Mouse (Mus musculus) neural tube, embryonic 11.5 days (tissue): Measurements from ENCODE around the gene Edaradd. TPM values are rescaled to one million over a fixed set of nuclear protein-coding genes. Genes with fewer than 3 reads are reported as not detected.
A peak's percentile ranks its signal among the peaks of the same experiment; 100 is the strongest.

Source experiments
- ATAC-seq: fragments of 200-750 bp; cut with Nextera tagmentation; 2 replicates; pipeline ENCODE4 v1.8.0; 2017; ENCODE audit warnings: moderate number of reproducible peaks, mild to moderate bottlenecking, moderate TSS enrichment, moderate library complexity; ENCODE audit not compliant: insufficient read depth, low FRiP score, low TSS enrichment
- DNase-seq: peaks from one replicate; pipeline ENCODE4 v3.0.0-alpha.2; 2015; ENCODE audit warnings: low spot score
- H3K27ac ChIP-seq: fragments of 300-500 bp; sonication (generic); 2 replicates; pipeline ENCODE4 v1.5.1; 2014; ENCODE audit warnings: low read depth, mild to moderate bottlenecking, low read length
- H3K27me3 ChIP-seq: fragments of 300-500 bp; sonication (generic); 2 replicates; pipeline ENCODE4 v1.6.1; 2014; ENCODE audit warnings: mild to moderate bottlenecking, low read length, mixed read lengths; ENCODE audit not compliant: control insufficient read depth, insufficient read depth
- H3K36me3 ChIP-seq: fragments of 300-500 bp; sonication (generic); 2 replicates; pipeline ENCODE4 v1.6.1; 2014; ENCODE audit warnings: mild to moderate bottlenecking, low read length, moderate library complexity, mixed read lengths; ENCODE audit not compliant: control insufficient read depth, insufficient read depth
- H3K4me1 ChIP-seq: fragments of 300-500 bp; sonication (generic); 2 replicates; pipeline ENCODE4 v1.6.1; 2014; ENCODE audit warnings: low read length, mixed read lengths; ENCODE audit not compliant: control insufficient read depth, insufficient read depth
- H3K4me2 ChIP-seq: fragments of 300-500 bp; sonication (generic); 2 replicates; pipeline ENCODE4 v1.6.1; 2014; ENCODE audit warnings: low read depth, mild to moderate bottlenecking, moderate library complexity
- H3K4me3 ChIP-seq: fragments of 300-500 bp; sonication (generic); 2 replicates; pipeline ENCODE4 v1.5.1; 2014; ENCODE audit warnings: low read depth, low read length
- H3K9ac ChIP-seq: fragments of 300-500 bp; sonication (generic); 2 replicates; pipeline ENCODE4 v1.6.1; 2014; ENCODE audit warnings: mild to moderate bottlenecking, low read length
- H3K9me3 ChIP-seq: fragments of 300-500 bp; sonication (generic); 2 replicates; pipeline ENCODE4 v1.6.1; 2016; ENCODE audit warnings: low read length; ENCODE audit not compliant: control insufficient read depth
- WGBS: fragments of 180-500 bp; shearing (Covaris S2); extraction: QIAGEN DNeasy Blood & Tissue Kit; methylation state at CpG from one replicate; pipeline ENCODE4 v1.1.7; 2014; 5-methylcytosine and 5-hydroxymethylcytosine counted together
- polyA plus RNA-seq: library from polyadenylated mRNA; unstranded; fragments of >200 nt; fragmentation: Nextera tagmentation; extraction: Ambion mirVana; gene quantifications from 2 replicates; pipeline ENCODE4 v1.2.1, GENCODE M21; 2014

Gene Edaradd
- polyA plus RNA-seq, 1 experiment from 2014 or later, result 1.0 TPM

GRCm38 (mm10) chr13:12537971-12538370, 17.7 kb upstream of the Edaradd start:
- Histone ChIP-seq H3K9me3 (no peaks in the 10 kb centered on the region), H3K4me3 (no peak overlapping the region), H3K9ac (no peak overlapping the region), H3K4me2 (no peak overlapping the region), H3K27ac (no peak overlapping the region), H3K4me1 (no peaks in the 10 kb centered on the region), H3K27me3 (no peaks in the 10 kb centered on the region), H3K36me3 (no peaks in the 10 kb centered on the region)
- DNase-seq, result no peak
- ATAC-seq, result no peak
- WGBS, result 75% methylated on average over 6 of the region's 6 CpGs

GRCm38 (mm10) chr13:12534628-12535027, 14.4 kb upstream of the Edaradd start:
- Histone ChIP-seq H3K27me3 (no peaks in the 10 kb centered on the region), H3K9me3 (no peaks in the 10 kb centered on the region), H3K4me3 (no peak overlapping the region), H3K9ac (no peak overlapping the region), H3K4me2 (no peak overlapping the region), H3K4me1 (no peaks in the 10 kb centered on the region), H3K27ac (no peak overlapping the region), H3K36me3 (no peaks in the 10 kb centered on the region)
- WGBS, result 81% methylated on average over 3 of the region's 3 CpGs
- ATAC-seq (no peak), DNase-seq (no peak)

GRCm38 (mm10) chr13:12525678-12526077, 5.4 kb upstream of the Edaradd start:
- DNase-seq (no peak), ATAC-seq (no peak)
- Histone ChIP-seq H3K4me2 (no peak overlapping the region), H3K27ac (no peak overlapping the region), H3K9ac (no peak overlapping the region), H3K9me3 (no peaks in the 10 kb centered on the region), H3K27me3 (no peaks in the 10 kb centered on the region), H3K4me1 (no peaks in the 10 kb centered on the region), H3K4me3 (no peak overlapping the region), H3K36me3 (no peaks in the 10 kb centered on the region)
- 86% methylated on average over 4 of the region's 4 CpGs for WGBS

- no peak for DNase-seq
- ATAC-seq, result no peak
- Histone ChIP-seq H3K4me2 (no peak overlapping the region), H3K4me3 (no peak overlapping the region), H3K36me3 (no peaks in the 10 kb centered on the region), H3K4me1 (peaks cover 2% of the 10 kb centered on the region; the same call in 1 of the 2 replicates), H3K27me3 (peaks cover 6% of the 10 kb centered on the region; the same call in 1 of the 2 replicates), H3K27ac (no peak overlapping the region), H3K9ac (no peak overlapping the region), H3K9me3 (no peaks in the 10 kb centered on the region)
These were observed 2.1 kb upstream of the Edaradd start for GRCm38 (mm10) chr13:12522346-12522745.

GRCm38 (mm10) chr13:12519371-12519770, 867 bp downstream of the Edaradd start:
- H3K4me3 ChIP-seq, result peak overlapping the region; percentile 50
- DNase-seq (peak; percentile 40), ATAC-seq (no peak)
- H3K36me3 ChIP-seq, result no peaks in the 10 kb centered on the region
- H3K4me1 ChIP-seq, result peaks cover 2% of the 10 kb centered on the region; the same call in 1 of the 2 replicates
- 4% methylated on average over 18 of the region's 18 CpGs for WGBS
- H3K27ac ChIP-seq, result no peak overlapping the region
- no peaks in the 10 kb centered on the region for H3K9me3 ChIP-seq
- H3K27me3 ChIP-seq, result peaks cover 6% of the 10 kb centered on the region; the same call in 1 of the 2 replicates
- H3K4me2 ChIP-seq, result peak overlapping the region; percentile 97
- H3K9ac ChIP-seq, result peak overlapping the region; percentile 37

- H3K36me3 ChIP-seq, result no peaks in the 10 kb centered on the region
- no peak overlapping the region for H3K27ac ChIP-seq
- 80% methylated on average over 9 of the region's 9 CpGs for WGBS
- H3K4me2 ChIP-seq, result no peak overlapping the region
- H3K4me3 ChIP-seq, result no peak overlapping the region
- no peaks in the 10 kb centered on the region for H3K27me3 ChIP-seq
- no peak overlapping the region for H3K9ac ChIP-seq
- DNase-seq (no peak), ATAC-seq (no peak)
- no peaks in the 10 kb centered on the region for H3K4me1 ChIP-seq
- no peaks in the 10 kb centered on the region for H3K9me3 ChIP-seq
These were observed 8.9 kb downstream of the Edaradd start for GRCm38 (mm10) chr13:12511189-12511965.

GRCm38 (mm10) chr13:12510032-12510431, 10.2 kb downstream of the Edaradd start:
- Histone ChIP-seq H3K36me3 (no peaks in the 10 kb centered on the region), H3K27me3 (no peaks in the 10 kb centered on the region), H3K27ac (no peak overlapping the region), H3K9ac (no peak overlapping the region), H3K4me2 (no peak overlapping the region), H3K4me3 (no peak overlapping the region), H3K4me1 (no peaks in the 10 kb centered on the region), H3K9me3 (no peaks in the 10 kb centered on the region)
- ATAC-seq (no peak), DNase-seq (no peak)
- 84% methylated on average over 6 of the region's 6 CpGs for WGBS

GRCm38 (mm10) chr13:12507426-12507825, 12.8 kb downstream of the Edaradd start:
- no peaks in the 10 kb centered on the region for H3K36me3 ChIP-seq
- H3K27me3 ChIP-seq, result no peaks in the 10 kb centered on the region
- H3K27ac ChIP-seq, result no peak overlapping the region
- ATAC-seq (no peak), DNase-seq (no peak)
- no peak overlapping the region for H3K4me2 ChIP-seq
- no peak overlapping the region for H3K4me3 ChIP-seq
- WGBS, result 90% methylated on average over 6 of the region's 6 CpGs
- no peaks in the 10 kb centered on the region for H3K4me1 ChIP-seq
- H3K9me3 ChIP-seq, result no peaks in the 10 kb centered on the region
- H3K9ac ChIP-seq, result no peak overlapping the region

- Histone ChIP-seq H3K36me3 (no peaks in the 10 kb centered on the region), H3K4me3 (no peak overlapping the region), H3K4me2 (no peak overlapping the region), H3K27ac (no peak overlapping the region), H3K4me1 (no peaks in the 10 kb centered on the region), H3K9ac (no peak overlapping the region), H3K9me3 (no peaks in the 10 kb centered on the region), H3K27me3 (no peaks in the 10 kb centered on the region)
- ATAC-seq (no peak), DNase-seq (no peak)
- 85% methylated on average over 3 of the region's 3 CpGs for WGBS
These were observed 14.9 kb downstream of the Edaradd start for GRCm38 (mm10) chr13:12505359-12505758.
